Mouse (Mus musculus): Measurements from ENCODE around the gene Pgs1. TPM values are rescaled to one million over a fixed set of nuclear protein-coding genes. Genes with fewer than 3 reads are reported as not detected.

The Pgs1 gene
- total RNA-seq, 2 experiments from 2014 or later, result 15.6 to 17.1 TPM

DNA sequence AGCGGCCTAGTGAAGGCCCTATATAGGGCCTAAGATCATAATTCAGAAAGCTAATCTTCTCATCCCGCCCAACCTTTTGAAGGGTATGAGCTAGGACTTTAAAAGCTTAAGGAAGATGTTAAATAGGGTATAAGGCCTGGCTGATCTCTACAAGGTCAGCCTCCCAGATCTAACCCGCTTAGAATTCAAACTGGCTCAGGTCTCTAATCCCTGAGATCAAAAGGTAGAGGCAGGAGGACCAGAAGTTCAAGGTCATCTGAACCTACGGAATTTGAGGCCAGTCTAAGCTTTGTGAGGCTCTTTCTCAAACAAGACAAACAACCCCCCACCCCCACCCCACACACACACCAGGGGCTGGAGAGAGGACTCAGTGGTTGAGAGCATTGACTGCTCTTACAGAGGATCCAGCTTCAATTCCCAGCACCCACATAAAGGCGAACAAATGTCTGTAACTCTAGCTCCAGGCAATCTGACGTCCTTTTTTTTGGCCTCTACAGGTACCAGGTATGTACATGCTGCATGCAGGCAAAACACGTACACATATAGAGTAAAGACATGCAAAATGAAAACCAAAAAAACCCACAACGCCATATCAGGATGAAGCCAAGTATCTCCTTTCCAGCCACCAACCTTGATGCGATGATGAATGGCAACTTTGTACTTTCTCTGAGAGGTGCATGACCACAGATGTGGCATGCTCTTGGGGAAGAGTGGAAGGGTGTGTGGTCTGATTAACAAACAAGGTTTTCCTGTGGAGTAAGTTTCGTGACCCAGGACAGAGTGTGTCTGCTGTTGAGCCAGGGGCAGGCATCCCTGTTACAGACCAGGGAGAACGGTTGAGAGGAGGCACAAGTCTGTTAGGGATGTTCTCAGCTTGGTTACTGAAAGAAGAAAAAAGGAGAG is 13.2 kb upstream of the Pgs1 start:
- intact Hi-C loops (cut with DNase I; ENCODE audit: low total_unique reads), result loop anchor here (5.0 kb wide), 1 partner anchor 49 kb away; no protein-coding TSS in a partner anchor

DNA sequence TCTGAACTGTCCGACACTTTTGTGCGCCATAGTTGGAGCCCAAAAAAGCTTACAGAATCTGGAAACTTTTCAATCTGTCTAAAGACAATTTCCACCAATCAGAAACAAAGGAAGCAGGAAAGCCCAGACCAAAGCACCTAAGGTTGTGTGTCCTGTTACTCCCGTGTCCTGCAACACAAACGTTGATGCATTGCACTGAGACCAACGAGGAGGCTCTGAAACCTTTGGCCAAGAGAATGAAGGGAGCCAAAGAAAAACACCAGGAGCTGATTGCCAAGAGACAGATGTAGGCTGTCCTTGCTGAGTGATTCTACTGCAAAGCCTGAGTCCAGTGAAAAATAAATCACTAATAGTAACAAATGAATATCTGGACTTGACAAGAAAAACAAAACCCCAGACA is 12.5 kb upstream of the Pgs1 start:
- intact Hi-C loops (cut with DNase I; ENCODE audit: low total_unique reads), result loop anchor here (5.0 kb wide), 1 partner anchor 49 kb away; no protein-coding TSS in a partner anchor
- DNase-seq, result no peak

More for the DNA sequence above, 13.2 kb upstream of the Pgs1 start:
- DNase-seq, result no peak

DNA sequence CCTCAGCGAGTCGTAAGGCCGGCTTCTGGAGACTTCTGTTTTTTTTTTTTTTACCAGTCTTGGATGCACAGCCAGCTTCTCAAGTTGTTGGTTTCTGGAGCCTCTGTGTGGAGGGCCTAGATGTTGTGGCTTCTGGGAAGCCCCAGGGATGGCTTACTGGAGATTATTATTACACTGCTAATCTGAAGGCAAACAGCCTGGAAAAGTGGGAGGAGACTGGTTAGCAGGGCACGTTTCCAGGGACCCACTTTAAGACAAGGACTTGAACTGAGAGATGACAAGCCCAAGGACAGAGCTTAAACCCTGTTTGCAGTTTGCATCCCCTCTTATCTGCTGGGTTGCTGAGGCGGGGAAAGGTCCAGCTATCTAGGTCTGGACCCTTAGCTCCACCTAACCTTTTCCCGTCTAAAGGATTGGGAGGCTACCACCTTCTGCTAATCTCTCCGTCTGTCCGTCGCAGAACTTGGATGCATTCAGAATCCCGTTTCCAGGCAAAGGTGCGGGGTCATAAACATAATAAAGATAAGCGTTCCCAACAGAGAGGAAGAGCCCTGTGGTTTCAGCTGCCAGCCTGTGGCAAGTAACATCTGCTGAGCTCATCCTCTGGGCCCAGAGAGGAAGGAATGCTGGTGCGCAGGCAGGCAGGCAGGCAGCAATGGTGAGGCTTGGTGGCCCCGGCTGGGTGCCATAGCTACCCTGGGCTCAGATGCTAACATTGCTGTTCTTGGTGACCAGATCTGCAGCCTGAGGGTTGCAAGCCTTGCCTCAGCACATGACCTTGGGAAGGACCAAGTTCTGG is 11.6 kb upstream of the Pgs1 start:
- no peak for DNase-seq

DNA sequence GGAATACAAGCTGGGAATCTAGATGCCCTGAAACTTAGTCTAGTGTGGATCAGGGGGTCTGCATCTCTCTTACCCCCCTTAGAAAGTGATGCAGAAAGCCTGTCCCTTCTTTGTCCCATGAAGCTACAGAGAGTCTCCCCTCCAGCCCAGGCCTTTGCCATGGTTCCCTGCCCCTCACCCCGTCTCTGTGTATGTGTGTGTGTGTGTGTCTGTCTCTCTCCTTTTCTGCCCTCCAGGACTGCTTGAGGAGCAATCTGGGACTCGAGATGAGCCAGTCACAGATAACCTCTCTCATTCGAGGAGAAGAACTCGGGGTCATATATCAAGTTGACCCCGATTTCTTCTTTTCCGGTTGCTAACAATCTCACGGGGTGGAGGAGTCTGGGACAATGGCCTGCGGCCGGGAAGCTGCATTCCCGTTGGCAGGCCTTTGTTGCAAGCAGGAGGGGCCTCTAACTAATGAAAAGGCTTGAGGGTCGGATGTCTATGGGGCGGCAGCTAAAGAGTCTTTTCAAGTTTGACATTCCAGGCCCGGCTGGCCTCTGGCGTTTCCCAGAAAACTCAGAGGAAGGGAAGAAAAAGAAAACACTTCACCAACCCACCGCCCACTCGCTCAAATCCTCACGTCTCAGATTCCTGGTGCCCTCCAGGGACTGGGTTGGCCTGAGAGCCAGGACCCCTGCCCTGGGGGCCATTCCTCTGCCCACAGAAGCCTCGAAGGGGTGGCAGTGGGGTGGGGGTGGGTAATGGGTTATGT is 10.7 kb upstream of the Pgs1 start:
- intact Hi-C loops (cut with DNase I; ENCODE audit: low total_unique reads), result no loop called here

More for the DNA sequence above, 11.6 kb upstream of the Pgs1 start:
- intact Hi-C loops (cut with DNase I; ENCODE audit: low total_unique reads), result loop anchor here (5.0 kb wide), 1 partner anchor 48 kb away; no protein-coding TSS in a partner anchor

GRCm38 (mm10) chr11:117976081-117976582 is 10.0 kb upstream of the Pgs1 start:
- intact Hi-C loops (cut with DNase I; ENCODE audit: low total_unique reads), result no loop called here
- DNase-seq, result peak; percentile 81

More for the DNA sequence above, 10.7 kb upstream of the Pgs1 start:
- DNase-seq, result no peak

GRCm38 (mm10) chr11:117977694-117978360 is 8.3 kb upstream of the Pgs1 start:
- no peak for DNase-seq
- intact Hi-C loops (cut with DNase I; ENCODE audit: low total_unique reads), result no loop called here

GRCm38 (mm10) chr11:117979388-117979787 is 6.7 kb upstream of the Pgs1 start:
- intact Hi-C loops (cut with DNase I; ENCODE audit: low total_unique reads), result no loop called here
- no peak for DNase-seq

DNA sequence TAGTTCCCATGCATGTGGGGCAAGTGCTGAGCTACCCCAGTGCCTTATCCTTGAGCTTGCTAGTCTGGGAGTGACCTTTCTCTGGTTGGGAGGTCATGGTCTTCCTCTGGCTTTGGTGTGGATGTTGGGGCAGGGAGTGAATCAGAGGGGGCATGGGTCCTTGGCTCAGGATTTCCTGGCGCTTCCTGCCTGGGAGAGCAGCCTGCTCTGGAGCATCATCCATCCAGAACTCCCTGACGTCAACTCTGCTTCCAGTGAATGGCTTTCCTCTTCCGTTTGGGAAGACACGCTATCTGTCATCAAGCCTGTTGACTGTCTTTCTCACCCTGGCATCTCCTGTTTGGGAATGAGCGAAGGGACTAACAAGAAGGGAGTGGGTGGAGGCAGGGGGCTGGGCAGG is 3.7 kb upstream of the Pgs1 start:
- no peak for DNase-seq
- intact Hi-C loops (cut with DNase I; ENCODE audit: low total_unique reads), result no loop called here

GRCm38 (mm10) chr11:117983770-117984169 is 2.3 kb upstream of the Pgs1 start:
- DNase-seq, result no peak
- intact Hi-C loops (cut with DNase I; ENCODE audit: low total_unique reads), result no loop called here

- intact Hi-C loops (cut with DNase I; ENCODE audit: low total_unique reads), result no loop called here
- DNase-seq, result no peak
Measured at GRCm38 (mm10) chr11:117987032-117987451, 950 bp downstream of the Pgs1 start.

DNA sequence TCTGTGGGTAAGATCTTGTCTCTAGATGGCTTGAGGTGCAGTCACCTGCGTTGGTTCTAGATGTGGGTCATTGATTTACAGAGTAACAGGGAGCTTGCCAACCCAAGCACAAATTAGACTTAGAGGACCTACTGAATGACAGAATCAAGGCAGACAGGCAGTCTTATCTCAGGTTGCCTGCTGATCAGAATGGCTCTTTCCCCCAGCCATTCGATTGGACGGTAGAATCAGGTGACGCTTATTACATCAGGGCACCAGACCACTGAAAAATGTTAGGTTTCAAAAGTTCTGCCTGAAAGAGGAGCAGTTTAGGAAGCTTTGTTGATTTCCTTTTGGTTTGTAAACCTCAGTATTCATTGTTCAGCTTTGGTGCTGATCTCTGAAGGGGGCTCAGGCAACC is 1.9 kb downstream of the Pgs1 start:
- intact Hi-C loops (cut with DNase I; ENCODE audit: low total_unique reads), result no loop called here
- no peak for DNase-seq

- intact Hi-C loops (cut with DNase I; ENCODE audit: low total_unique reads), result no loop called here
- DNase-seq, result no peak
Measured at GRCm38 (mm10) chr11:117989241-117989640, 3.1 kb downstream of the Pgs1 start.

DNA sequence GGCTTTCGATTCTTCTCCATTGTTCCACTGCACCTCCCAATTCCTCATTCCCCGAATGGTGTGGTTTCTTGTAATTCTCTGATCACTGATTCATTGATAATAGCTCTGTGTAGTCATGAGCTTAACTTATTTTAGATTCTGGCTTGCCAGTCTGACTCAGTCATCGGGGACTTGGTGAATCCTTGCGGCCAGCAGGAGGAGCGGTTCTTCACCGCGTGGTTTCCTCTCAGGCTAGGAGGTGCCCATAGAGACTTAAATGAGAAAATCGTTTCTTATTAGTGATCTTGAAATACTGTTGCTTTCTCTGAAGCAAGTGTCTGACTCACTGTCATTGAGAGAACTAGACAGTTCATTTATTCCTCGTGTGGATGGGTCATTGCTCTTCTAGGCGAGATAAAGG is 3.8 kb downstream of the Pgs1 start:
- intact Hi-C loops (cut with DNase I; ENCODE audit: low total_unique reads), result no loop called here
- DNase-seq, result no peak

DNA sequence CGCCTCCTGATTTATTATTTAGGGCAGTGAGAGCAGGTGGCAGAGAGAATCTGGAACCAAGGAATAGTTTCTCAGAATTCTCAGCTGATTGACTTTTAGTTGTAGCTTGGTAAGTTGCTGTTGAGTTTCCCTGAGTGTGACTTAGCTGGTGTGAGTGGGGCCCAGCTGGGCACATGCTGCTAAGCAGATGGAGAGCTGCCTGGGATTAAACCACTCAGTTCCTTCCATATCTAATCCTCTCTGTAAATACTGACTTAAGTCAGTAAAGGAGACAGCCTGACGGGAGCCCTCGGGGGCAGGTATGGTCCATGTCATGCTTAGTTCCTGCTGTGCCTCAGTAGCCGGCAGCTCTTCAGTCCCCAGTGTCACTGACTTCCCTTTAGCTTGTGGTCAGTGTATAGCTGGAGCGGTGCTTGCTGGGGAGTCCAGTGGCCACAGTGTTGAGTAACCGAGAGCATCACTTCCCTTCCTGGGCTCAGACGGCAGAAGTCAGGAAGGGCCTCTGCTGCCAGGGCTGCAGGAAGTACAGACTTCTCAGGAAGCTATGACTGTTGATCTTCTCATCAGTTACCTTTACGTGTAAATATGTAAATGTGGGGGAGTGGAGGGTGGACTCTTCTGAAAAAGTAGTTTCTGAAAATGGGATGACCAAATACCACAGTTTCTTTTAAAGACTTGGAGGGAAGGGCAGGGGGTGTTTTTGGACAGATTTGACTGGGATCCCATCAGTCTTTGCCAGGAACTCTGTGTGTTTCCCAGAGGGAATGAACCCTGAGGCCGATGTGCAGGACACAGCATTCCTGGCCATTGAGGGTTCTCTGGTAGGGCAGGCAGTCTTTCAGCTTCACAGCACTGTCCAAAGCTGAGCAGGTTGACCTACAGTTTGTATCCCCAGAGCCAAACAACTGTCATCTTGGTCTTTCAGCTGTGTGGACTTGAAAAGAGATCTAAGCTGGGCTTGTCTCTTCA is 5.7 kb downstream of the Pgs1 start:
- intact Hi-C loops (cut with DNase I; ENCODE audit: low total_unique reads), result no loop called here
- no peak for DNase-seq

GRCm38 (mm10) chr11:117993190-117994175 is 7.4 kb downstream of the Pgs1 start:
- intact Hi-C loops (cut with DNase I; ENCODE audit: low total_unique reads), result no loop called here
- DNase-seq, result no peak

GRCm38 (mm10) chr11:117994250-117995057 is 8.4 kb downstream of the Pgs1 start:
- intact Hi-C loops (cut with DNase I; ENCODE audit: low total_unique reads), result no loop called here
- no peak for DNase-seq

All from gastrocnemius, postnatal 14 days (tissue).